Mouse (Mus musculus) large intestine, adult 2 months (tissue): ENCODE results near the gene Sec22a. TPM values are rescaled to one million over a fixed set of nuclear protein-coding genes. Genes with fewer than 3 reads are reported as not detected.

Experiments
- DNase-seq: peaks from one replicate; pipeline ENCODE4 v3.0.0-alpha.2; 2012; ENCODE audit warnings: low read depth, low spot score
- WGBS: fragments of 180-500 bp; shearing (Covaris S2); methylation state at CpG from one replicate; pipeline ENCODE4 v1.1.7; 2018; 5-methylcytosine and 5-hydroxymethylcytosine counted together
- polyA plus RNA-seq: library from polyadenylated mRNA; depleted of rRNA; stranded (reverse); fragments of >200 nt; gene quantifications from 2 replicates; pipeline ENCODE4 v1.2.3, GENCODE M21; 2012; rRNA removed

Gene Sec22a
- polyA plus RNA-seq: 25.7 and 26.1 TPM in 2 replicates

DNA sequence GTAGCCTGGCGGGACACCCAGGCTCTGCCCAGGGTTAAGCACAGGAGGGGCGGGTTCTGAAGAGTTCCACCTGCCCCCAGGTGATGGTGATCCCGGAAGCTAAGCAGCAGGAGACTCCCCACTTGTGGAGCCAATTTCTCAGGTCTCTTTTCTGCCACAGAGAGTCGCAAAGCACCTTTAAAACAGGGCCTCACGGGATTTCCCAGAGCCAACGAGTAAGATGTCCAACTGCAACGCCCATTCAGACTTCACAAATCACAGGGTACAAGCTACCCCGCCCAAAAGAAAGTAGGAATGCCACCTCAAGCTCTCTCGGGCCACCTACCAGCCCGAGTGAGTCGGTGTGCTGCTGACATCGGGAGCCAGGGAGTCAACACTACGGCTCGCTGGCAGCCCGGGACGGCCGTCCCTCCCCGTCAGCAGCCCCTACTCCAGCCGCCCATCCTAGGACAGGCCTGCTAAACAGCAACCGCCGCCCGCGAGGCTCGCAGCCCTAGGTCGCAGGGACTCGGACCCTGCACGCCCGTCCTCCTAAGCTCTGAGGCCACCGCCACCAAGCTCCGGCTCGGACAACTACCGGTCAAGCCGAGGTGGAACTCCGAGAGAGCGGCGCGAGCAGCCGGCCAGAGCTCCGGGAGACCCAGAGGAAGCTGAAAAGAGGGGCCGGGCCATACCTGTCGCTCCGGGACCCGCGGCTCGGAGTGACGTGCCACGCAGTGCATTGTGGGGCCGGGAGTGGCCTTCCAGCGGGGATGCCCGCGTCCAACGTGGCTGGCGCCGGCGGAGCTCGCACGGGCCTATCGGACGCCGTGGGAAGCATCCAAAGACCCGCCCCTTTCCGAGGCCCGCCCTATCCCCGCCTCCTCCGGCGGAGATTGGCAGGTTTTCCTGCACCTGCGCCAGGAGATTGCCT, at the start of gene Sec22a:
Gene Sec22a, minus strand, starts transcription at position 769 of the 913 bp plus-strand sequence.
- 1% methylated on average over 67 of the region's 67 CpGs for WGBS
- peak; percentile 80 for DNase-seq

GRCm38 (mm10) chr16:35406706-35407105, 43.0 kb upstream of the Sec22a start:
- DNase-seq: no peak
- 78% methylated on average over 4 of the region's 4 CpGs for WGBS

- 72% methylated on average over 4 of the region's 4 CpGs for WGBS
- no peak for DNase-seq
These were observed 42.4 kb upstream of the Sec22a start for GRCm38 (mm10) chr16:35406166-35406565.

GRCm38 (mm10) chr16:35405348-35406080, 41.8 kb upstream of the Sec22a start:
- 95% methylated on average over 14 of the region's 14 CpGs for WGBS
- DNase-seq: no peak

GRCm38 (mm10) chr16:35404864-35405263, 41.1 kb upstream of the Sec22a start:
- 91% methylated on average over 5 of the region's 5 CpGs for WGBS
- DNase-seq: no peak

GRCm38 (mm10) chr16:35403891-35404290, 40.2 kb upstream of the Sec22a start:
- 92% methylated on average over 8 of the region's 8 CpGs for WGBS
- DNase-seq: no peak

DNA sequence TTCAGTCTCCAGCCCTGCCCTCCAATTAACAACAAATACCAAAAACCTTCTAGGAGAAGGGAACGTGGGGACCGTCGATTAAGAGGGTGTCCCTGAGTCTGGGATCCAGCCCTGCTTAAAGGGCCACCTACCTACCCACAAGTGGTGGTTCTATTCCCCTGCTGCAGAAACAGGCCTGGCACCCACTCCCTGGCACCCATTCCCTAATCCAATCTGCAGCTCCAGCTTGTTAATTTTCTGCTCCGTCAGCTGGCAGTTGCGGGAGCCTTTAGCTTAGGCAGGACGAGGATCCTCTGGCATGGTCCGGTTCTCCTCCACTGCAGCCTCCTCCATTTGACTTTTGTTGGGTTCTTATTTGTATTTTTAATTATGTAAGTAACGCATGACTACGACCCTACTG, 39.6 kb upstream of the Sec22a start:
- WGBS: 94% methylated on average over 9 of the region's 9 CpGs
- no peak for DNase-seq

- no peak for DNase-seq
- WGBS: 88% methylated on average over 8 of the region's 8 CpGs
These were observed 29.1 kb upstream of the Sec22a start for GRCm38 (mm10) chr16:35392813-35393212.

DNA sequence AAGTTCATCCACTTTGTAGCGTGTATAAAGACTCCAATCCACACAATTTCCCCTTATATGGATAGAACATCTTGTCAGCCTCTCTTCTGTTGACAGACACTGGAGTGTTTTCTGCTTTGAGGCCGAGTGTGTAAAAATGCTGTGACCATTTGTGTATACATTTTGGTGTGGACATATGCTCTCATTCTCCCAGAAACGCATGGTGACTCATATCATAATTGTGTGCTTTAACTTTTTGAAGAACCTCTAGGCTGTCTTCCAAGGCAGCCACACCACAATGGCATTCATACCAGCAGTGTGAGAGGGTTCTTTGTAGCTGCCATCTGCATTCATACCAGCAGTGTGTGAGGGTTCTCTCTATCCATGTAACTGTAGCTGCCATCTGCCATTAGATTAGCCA, 21.9 kb upstream of the Sec22a start:
- WGBS: 69% methylated on average over 3 of the region's 3 CpGs
- DNase-seq: no peak

- WGBS: 58% methylated on average over 9 of the region's 9 CpGs
- no peak for DNase-seq
These were observed 16.3 kb upstream of the Sec22a start for GRCm38 (mm10) chr16:35380048-35380447.

DNA sequence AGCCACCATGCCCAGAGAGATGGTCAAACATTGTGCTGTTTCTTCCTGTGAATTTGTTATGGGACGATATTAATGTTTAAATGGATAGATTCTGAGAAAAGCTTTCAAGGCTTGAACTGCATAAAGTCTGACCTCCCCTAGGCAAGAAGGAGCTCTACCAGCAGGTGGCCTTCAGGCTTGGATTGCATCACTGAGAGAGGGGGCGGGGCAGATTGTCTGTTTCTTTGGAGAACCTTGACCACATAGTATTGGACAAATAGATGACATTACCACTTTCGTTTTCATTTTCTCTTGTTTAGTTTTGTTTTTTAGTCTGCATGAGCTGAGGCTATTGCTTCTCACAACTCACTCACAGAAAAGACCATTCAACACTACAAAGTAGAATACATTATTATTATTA, 15.6 kb upstream of the Sec22a start:
- DNase-seq: peak; percentile 24
- WGBS: 47% methylated on average over 3 of the region's 3 CpGs

DNA sequence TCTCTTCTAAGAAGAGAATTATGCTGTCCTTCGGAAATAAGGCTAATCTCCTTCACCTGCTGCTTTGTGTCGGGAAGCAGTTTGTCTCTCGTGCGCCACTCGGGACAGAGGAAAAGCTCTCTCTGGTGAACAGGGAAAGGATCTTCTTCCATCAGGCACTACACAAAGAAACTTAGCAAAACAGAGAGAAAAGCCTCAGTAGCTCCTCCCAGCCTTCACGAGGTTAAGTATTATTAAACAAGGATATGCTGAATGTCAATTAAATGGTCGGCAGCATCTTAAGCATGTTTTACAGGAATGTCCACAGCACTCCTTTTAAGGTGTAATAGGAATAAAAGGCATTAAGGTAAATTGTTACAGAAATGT, 328 bp upstream of the Sec22a start:
- 0% methylated on average over 7 of the region's 7 CpGs for WGBS
- DNase-seq: no peak

GRCm38 (mm10) chr16:35362221-35362620, 1.5 kb downstream of the Sec22a start:
- WGBS: 91% methylated on average over 2 of the region's 2 CpGs
- no peak for DNase-seq

DNA sequence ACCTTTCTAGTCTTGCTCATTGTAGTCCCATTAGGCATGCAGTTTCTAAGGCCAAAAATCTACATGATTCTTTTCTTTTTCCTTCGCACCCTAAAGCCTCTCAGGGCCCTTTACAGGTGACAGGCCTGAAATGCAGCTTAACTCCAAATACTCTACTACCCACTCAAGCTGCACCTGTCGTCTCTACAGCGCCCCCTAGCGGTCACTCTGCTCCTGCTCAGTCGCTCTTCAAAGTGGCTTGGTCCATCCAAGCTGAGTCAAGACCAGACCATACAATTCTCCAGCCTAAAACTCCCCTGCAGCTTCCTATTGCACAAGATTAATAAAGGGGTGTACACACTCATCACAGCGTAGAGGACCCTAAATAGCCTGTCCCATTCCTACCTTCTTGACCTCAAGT, 3.1 kb downstream of the Sec22a start:
- peak; percentile 29 for DNase-seq
- 37% methylated on average over 6 of the region's 6 CpGs for WGBS

GRCm38 (mm10) chr16:35357449-35357848, 6.3 kb downstream of the Sec22a start:
- DNase-seq: no peak
- 56% methylated on average over 1 of the region's 1 CpGs for WGBS

- WGBS: 83% methylated on average over 1 of the region's 1 CpGs
- no peak for DNase-seq
These were observed 33.3 kb downstream of the Sec22a start for GRCm38 (mm10) chr16:35330451-35330850.

- DNase-seq: no peak
- 84% methylated on average over 2 of the region's 2 CpGs for WGBS
These were observed 43.9 kb downstream of the Sec22a start for GRCm38 (mm10) chr16:35319773-35320172.

GRCm38 (mm10) chr16:35319335-35319734, 44.4 kb downstream of the Sec22a start:
- WGBS: 25% methylated on average over 4 of the region's 4 CpGs
- peak; percentile 21 for DNase-seq

DNA sequence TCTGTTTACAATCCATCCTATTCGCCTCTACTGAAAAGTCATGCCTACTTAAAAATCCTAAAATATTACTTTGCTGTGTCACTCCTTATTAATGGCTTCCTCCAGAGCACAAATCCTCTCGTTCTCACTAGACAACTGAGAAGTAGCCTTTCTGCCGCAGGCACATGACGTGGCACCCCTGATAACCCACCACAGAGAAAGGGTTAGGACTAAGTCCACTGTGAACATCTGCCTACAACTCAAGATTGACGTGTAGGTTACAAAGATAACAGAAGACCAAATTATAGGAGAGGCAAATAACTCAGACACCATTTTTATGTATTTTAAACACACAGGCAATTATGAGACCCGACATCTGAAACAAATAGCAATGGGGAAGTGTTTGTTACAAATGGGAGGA, 45.3 kb downstream of the Sec22a start:
- no peak for DNase-seq
- 75% methylated on average over 6 of the region's 6 CpGs for WGBS

DNA sequence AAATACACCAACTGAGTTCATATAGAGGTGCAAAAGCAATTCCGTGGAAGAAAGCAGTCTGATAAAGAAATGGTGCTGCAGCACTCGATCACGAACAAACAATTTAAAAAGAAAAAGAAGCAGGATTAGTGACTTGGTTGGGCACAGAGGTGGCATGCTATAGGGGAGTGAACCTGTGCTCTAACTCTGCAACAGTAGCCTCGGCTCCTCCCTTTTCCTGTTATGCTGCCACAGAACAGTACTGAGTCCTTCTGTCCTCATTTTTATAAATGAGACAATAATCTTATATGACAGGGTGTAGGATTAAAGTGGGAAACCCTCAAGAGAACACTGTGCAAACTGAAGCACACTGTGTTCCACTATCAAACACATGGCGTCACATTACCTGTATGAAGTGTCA, 46.3 kb downstream of the Sec22a start:
- 90% methylated on average over 5 of the region's 5 CpGs for WGBS
- DNase-seq: no peak

DNA sequence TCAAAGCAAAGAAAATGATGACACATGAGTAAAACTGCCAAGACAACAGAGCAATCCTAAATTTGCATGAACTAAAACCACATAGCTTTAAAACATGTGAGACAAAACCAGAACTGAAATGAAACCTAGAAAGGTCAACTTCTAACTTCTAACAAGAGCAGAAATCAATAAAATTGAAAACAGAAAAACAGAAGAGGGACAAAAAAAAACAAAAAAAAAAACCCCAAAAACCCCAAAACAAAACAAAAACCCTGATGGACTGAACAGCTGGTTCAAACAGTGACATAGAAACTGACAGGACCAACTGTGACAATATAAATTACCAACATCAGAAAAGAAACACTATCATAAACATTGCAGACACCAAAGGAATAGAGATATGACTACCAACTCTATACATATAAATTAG, 46.9 kb downstream of the Sec22a start:
- no peak for DNase-seq
